Mouse (Mus musculus): Measurements from ENCODE around the gene Phactr1. TPM values are rescaled to one million over a fixed set of nuclear protein-coding genes. Genes with fewer than 3 reads are reported as not detected.

The Phactr1 gene
- polyA plus RNA-seq, 1 experiment from 2014 or later: 0.08 TPM

- no peak for TF ChIP-seq CTCF (IDR thresholded peaks at IDR 0.05)
- POLR2A ChIA-PET: interaction anchor here (0.8 kb wide), 1 partner anchor 26 kb away, joined by 4 read pairs; no protein-coding TSS in a partner anchor
- CTCF ChIA-PET: interaction anchor here (1.0 to 1.5 kb wide), 2 partner anchors 9 to 43 kb away, joined by 3 to 4 read pairs; no protein-coding TSS in a partner anchor
- H3K27me3 ChIP-seq: no peaks in the 10 kb centered on the region
- DNase-seq (ENCODE audit: low read depth, low spot score): no peak
- in situ Hi-C loops (cut with MboI; ENCODE audit: low pct_unique_long_range_greater_than_20kb): no loop called here
- ATAC-seq: no peak
Measured at GRCm38 (mm10) chr13:43112280-43112679, 431.9 kb downstream of the Phactr1 start.

- no peak for DNase-seq (ENCODE audit: low read depth, low spot score)
- no peak for ATAC-seq
- no peaks in the 10 kb centered on the region for H3K27me3 ChIP-seq
- in situ Hi-C loops (cut with MboI; ENCODE audit: low pct_unique_long_range_greater_than_20kb): no loop called here
- CTCF ChIA-PET: interaction anchor here (1.0 kb wide), 1 partner anchor 43 kb away, joined by 3 read pairs; no protein-coding TSS in a partner anchor
- TF ChIP-seq CTCF (IDR thresholded peaks at IDR 0.05): no peak
- POLR2A ChIA-PET: interaction anchor here (0.8 kb wide), 1 partner anchor 26 kb away, joined by 4 read pairs; no protein-coding TSS in a partner anchor
Measured at GRCm38 (mm10) chr13:43112707-43113106, 432.3 kb downstream of the Phactr1 start.

- CTCF ChIA-PET: no interaction called here
- in situ Hi-C loops (cut with MboI; ENCODE audit: low pct_unique_long_range_greater_than_20kb): no loop called here
Measured at GRCm38 (mm10) chr13:43113141-43113540, 432.7 kb downstream of the Phactr1 start.

GRCm38 (mm10) chr13:43122306-43123070, 442.1 kb downstream of the Phactr1 start:
- in situ Hi-C loops (cut with MboI; ENCODE audit: low pct_unique_long_range_greater_than_20kb): no loop called here
- no peak for DNase-seq (ENCODE audit: low read depth, low spot score)
- ChIA-PET POLR2A (no interaction called here), CTCF (no interaction called here)
- no peak for ATAC-seq
- no peak for TF ChIP-seq CTCF (IDR thresholded peaks at IDR 0.05)
- H3K27me3 ChIP-seq: peaks cover 3% of the 10 kb centered on the region

More at GRCm38 (mm10) chr13:43113141-43113540, 432.7 kb downstream of the Phactr1 start:
- POLR2A ChIA-PET: interaction anchor here (0.8 kb wide), 1 partner anchor 27 kb away, joined by 4 read pairs; no protein-coding TSS in a partner anchor
- ATAC-seq (no peak), DNase-seq (ENCODE audit: low read depth, low spot score) (no peak)
- no peaks in the 10 kb centered on the region for H3K27me3 ChIP-seq
- no peak for TF ChIP-seq CTCF (IDR thresholded peaks at IDR 0.05)

GRCm38 (mm10) chr13:43123895-43124682, 443.7 kb downstream of the Phactr1 start:
- CTCF ChIA-PET: no interaction called here
- peaks cover 3% of the 10 kb centered on the region for H3K27me3 ChIP-seq
- DNase-seq (ENCODE audit: low read depth, low spot score) (no peak), ATAC-seq (no peak)
- TF ChIP-seq CTCF (IDR thresholded peaks at IDR 0.05): no peak
- in situ Hi-C loops (cut with MboI; ENCODE audit: low pct_unique_long_range_greater_than_20kb): no loop called here
- POLR2A ChIA-PET: no interaction called here

DNA sequence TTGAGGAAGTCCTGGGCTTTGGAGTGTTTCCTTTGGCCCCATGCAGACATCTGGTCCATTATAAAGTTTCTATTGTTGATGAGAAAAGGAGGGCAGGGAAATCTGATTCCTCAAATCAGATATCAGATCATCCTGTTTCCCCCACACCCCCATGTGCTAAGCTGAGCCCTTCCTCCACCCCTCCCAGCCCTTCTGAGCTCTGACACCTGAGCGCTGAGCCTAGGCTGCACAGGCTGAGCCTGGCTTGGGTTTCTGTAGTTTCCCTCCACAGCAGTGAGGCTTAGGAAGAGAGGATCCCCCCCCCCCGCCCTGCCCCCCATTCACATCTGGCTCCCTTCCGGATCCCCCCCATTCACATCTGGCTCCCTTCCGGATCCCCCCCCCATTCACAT, 444.3 kb downstream of the Phactr1 start:
- in situ Hi-C loops (cut with MboI; ENCODE audit: low pct_unique_long_range_greater_than_20kb): no loop called here
- peaks cover 3% of the 10 kb centered on the region for H3K27me3 ChIP-seq
- POLR2A ChIA-PET: no interaction called here
- CTCF ChIA-PET: no interaction called here
- no peak for TF ChIP-seq CTCF (IDR thresholded peaks at IDR 0.05)
- DNase-seq (ENCODE audit: low read depth, low spot score) (no peak), ATAC-seq (no peak)

DNA sequence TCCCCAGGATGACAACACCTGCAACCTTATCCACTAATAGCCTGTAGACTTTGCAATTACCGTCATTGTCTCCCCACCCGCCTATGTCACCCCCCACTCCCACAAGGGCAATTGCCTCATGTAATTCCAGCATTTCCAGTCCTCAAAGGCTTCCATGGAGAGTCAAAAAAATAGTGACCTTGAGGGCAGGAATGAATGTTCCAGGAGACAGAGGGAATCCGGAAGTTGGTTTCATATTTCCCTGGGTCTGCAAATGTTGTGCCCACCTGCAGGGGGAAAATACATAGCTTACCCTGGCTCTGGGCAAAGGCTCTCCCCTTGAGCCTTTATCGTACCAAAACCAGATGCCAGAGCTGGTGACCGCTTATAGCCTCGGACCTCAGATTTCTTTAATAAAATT, 449.7 kb downstream of the Phactr1 start:
- TF ChIP-seq CTCF (IDR thresholded peaks at IDR 0.05): no peak
- DNase-seq (ENCODE audit: low read depth, low spot score): no peak
- in situ Hi-C loops (cut with MboI; ENCODE audit: low pct_unique_long_range_greater_than_20kb): no loop called here
- no peak for ATAC-seq
- POLR2A ChIA-PET: no interaction called here
- H3K27me3 ChIP-seq: no peaks in the 10 kb centered on the region
- CTCF ChIA-PET: no interaction called here

- ATAC-seq (peak; percentile 93), DNase-seq (ENCODE audit: low read depth, low spot score) (peak; percentile 85)
- TF ChIP-seq CTCF (IDR thresholded peaks at IDR 0.05): no peak
- CTCF ChIA-PET: interaction anchor here (1.7 kb wide), 1 partner anchor 12 kb away, joined by 6 read pairs; no protein-coding TSS in a partner anchor
- POLR2A ChIA-PET: interaction anchor here (0.6 kb wide), 1 partner anchor 296 kb away, joined by 3 read pairs; no protein-coding TSS in a partner anchor
- in situ Hi-C loops (cut with MboI; ENCODE audit: low pct_unique_long_range_greater_than_20kb): no loop called here
- no peaks in the 10 kb centered on the region for H3K27me3 ChIP-seq
Measured at GRCm38 (mm10) chr13:43131741-43132191, 451.3 kb downstream of the Phactr1 start.

DNA sequence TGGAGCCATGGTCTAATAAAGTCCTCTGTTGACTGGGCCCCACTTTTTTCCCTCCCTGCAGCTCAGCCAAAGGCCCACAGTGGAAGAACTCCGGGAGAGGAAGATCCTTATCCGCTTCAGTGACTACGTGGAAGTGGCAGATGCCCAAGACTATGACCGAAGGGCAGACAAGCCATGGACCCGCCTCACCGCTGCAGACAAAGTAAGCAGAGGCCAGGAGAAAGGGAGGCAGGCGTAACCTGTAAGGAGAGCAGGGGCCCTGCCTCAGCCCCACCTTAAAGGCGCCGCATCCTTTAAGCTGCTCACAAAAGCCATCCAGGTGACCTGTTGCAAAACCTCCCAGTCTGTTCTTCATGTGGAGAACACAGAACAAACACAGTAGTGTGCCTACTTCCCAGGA, 452.4 kb downstream of the Phactr1 start:
- ChIA-PET CTCF (interaction anchor here (0.9 kb wide), 1 partner anchor 18 kb away, joined by 3 read pairs; no protein-coding TSS in a partner anchor), POLR2A (interaction anchor here (0.5 kb wide), 1 partner anchor 16 kb away, joined by 4 read pairs; no protein-coding TSS in a partner anchor)
- no peak for TF ChIP-seq CTCF (IDR thresholded peaks at IDR 0.05)
- no peak for ATAC-seq
- in situ Hi-C loops (cut with MboI; ENCODE audit: low pct_unique_long_range_greater_than_20kb): no loop called here
- no peak for DNase-seq (ENCODE audit: low read depth, low spot score)
- no peaks in the 10 kb centered on the region for H3K27me3 ChIP-seq

DNA sequence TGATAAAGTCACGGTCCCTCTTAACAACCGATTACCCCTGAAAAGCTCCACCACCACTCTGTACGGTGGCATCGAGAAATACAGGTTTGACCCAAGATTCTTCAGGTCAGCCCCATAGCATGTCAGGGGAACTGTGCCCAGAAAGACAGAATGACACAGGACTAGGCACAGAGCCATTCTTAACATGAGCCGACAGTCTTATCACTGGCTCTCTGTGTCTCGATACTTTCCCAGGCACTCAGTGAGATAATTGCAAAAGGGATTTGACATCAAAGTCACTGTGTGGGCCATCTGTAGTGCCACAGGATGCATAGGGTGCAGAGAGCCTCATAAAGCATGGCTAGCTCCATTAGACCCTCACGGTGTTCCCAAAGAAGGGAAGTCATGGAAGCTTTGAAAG, 453.0 kb downstream of the Phactr1 start:
- in situ Hi-C loops (cut with MboI; ENCODE audit: low pct_unique_long_range_greater_than_20kb): no loop called here
- DNase-seq (ENCODE audit: low read depth, low spot score) (no peak), ATAC-seq (no peak)
- ChIA-PET CTCF (interaction anchor here (0.9 kb wide), 1 partner anchor 19 kb away, joined by 3 read pairs; no protein-coding TSS in a partner anchor), POLR2A (interaction anchor here (0.5 kb wide), 1 partner anchor 15 kb away, joined by 4 read pairs; no protein-coding TSS in a partner anchor)
- no peak for TF ChIP-seq CTCF (IDR thresholded peaks at IDR 0.05)
- no peaks in the 10 kb centered on the region for H3K27me3 ChIP-seq

Measured in Patski (cell line).